Mouse (Mus musculus) cerebellum, adult 8-10 months (tissue): ENCODE measurements around the gene Cdkl1.
A peak's percentile ranks its signal among the peaks of the same experiment; 100 is the strongest.

Experiments used
- DNase-seq: peaks from one replicate; pipeline ENCODE4 v3.0.0; 2022

Cdkl1 gene

GRCm38 (mm10) chr12:69790530-69791505, at the start of gene Cdkl1:
Gene Cdkl1, minus strand, starts transcription at chr12:69791267.
- peak; percentile 69 for DNase-seq

- no peak for DNase-seq
Measured at GRCm38 (mm10) chr12:69838376-69838775, 47.3 kb upstream of the Cdkl1 start.

- DNase-seq, result no peak
Measured at GRCm38 (mm10) chr12:69833982-69834604, 43.0 kb upstream of the Cdkl1 start.

GRCm38 (mm10) chr12:69831239-69831910, 40.3 kb upstream of the Cdkl1 start:
- no peak for DNase-seq

GRCm38 (mm10) chr12:69828214-69828613, 37.1 kb upstream of the Cdkl1 start:
- no peak for DNase-seq

GRCm38 (mm10) chr12:69824881-69825597, 34.0 kb upstream of the Cdkl1 start:
- DNase-seq, result no peak

GRCm38 (mm10) chr12:69814272-69814671, 23.2 kb upstream of the Cdkl1 start:
- no peak for DNase-seq

GRCm38 (mm10) chr12:69813596-69813995, 22.5 kb upstream of the Cdkl1 start:
- no peak for DNase-seq

- DNase-seq, result no peak
Measured at GRCm38 (mm10) chr12:69812986-69813385, 21.9 kb upstream of the Cdkl1 start.

GRCm38 (mm10) chr12:69811976-69812375, 20.9 kb upstream of the Cdkl1 start:
- no peak for DNase-seq

GRCm38 (mm10) chr12:69809439-69809838, 18.4 kb upstream of the Cdkl1 start:
- DNase-seq, result no peak

GRCm38 (mm10) chr12:69807399-69807985, 16.4 kb upstream of the Cdkl1 start:
- DNase-seq, result no peak

GRCm38 (mm10) chr12:69805148-69805547, 14.1 kb upstream of the Cdkl1 start:
- no peak for DNase-seq

GRCm38 (mm10) chr12:69804393-69805070, 13.5 kb upstream of the Cdkl1 start:
- no peak for DNase-seq

- DNase-seq, result no peak
Measured at GRCm38 (mm10) chr12:69803196-69803595, 12.1 kb upstream of the Cdkl1 start.

- DNase-seq, result no peak
Measured at GRCm38 (mm10) chr12:69800586-69800985, 9.5 kb upstream of the Cdkl1 start.

GRCm38 (mm10) chr12:69796311-69796710, 5.2 kb upstream of the Cdkl1 start:
- DNase-seq, result no peak

GRCm38 (mm10) chr12:69789766-69790529, 1.1 kb downstream of the Cdkl1 start:
- DNase-seq, result peak; percentile 61

- DNase-seq, result no peak
Measured at GRCm38 (mm10) chr12:69788380-69788779, 2.7 kb downstream of the Cdkl1 start.

GRCm38 (mm10) chr12:69785471-69785870, 5.6 kb downstream of the Cdkl1 start:
- no peak for DNase-seq
